Mouse (Mus musculus) adrenal gland, postnatal 25 days (tissue): Measurements from ENCODE around the gene Gngt2. TPM values are rescaled to one million over a fixed set of nuclear protein-coding genes. Genes with fewer than 3 reads are reported as not detected.
"Not testable (repeated sequence)": the region's sequence is repeated elsewhere in the genome, so short reads cannot be mapped to it uniquely, and the experiment has no call there.

Source experiments
- DNase-seq: peaks from one replicate; pipeline ENCODE4 v3.0.0; 2021; ENCODE audit warnings: mixed read lengths
- total RNA-seq: library from RNA; stranded (reverse); gene quantifications from 2 replicates; pipeline ENCODE4 v1.2.3, GENCODE M21; 2021

The Gngt2 gene
- total RNA-seq, 1 experiment from 2014 or later = 20.1 TPM

DNA sequence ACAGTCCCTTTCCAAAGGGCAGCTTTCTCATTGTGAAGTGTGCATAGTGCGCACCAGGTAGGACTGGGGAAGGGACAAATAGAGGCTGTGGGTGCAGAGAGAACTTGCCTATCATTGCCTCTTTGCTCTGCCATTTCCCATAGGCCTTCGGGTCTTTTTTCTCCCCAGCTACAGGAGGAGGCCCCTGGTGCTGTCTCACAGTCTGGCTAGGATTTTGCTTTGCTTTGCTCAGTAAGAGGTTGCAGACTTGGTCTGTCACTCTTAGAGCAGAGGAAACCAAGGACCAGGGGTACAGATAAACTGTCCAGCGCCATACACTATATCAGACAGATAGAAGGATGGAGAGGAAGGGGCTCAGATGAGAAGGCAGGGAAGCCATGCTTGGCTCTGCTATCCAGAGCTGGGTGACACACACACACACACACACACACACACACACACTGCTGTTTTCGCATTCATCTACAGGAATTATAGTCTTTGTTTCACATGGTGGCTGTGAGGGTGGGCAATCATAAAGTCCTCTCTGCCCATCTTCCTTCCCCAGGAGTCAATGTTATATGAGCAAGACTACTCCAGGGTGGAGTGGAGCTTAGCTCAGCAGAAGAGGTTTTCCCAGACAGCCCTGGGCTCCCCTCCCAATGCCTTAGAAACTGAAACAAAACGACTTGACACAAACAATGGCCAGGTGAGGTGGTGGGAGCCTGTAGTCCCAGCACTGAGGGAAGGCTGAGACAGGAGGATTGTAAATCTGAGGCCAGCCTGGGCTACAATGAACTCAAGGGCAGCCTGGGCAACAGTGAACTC lies 3.9 kb downstream of the Gngt2 start:
- no peak for DNase-seq

DNA sequence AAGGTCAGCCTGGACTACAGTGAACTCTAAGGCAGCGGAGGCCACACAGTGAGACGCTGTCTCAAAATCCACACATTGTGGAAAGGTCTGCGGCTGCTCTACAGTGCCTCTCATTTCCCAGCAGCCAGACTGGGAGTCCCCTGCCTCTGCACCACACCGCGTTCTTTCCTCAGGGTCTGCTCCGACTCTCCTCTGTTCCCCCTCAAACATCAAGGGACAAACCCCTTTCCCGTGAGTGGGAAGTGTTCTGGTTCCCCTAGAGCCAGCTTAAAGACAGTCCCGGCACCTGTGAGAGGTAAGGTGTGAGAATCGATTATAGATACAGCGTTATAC lies 4.4 kb downstream of the Gngt2 start:
- DNase-seq = no peak

DNA sequence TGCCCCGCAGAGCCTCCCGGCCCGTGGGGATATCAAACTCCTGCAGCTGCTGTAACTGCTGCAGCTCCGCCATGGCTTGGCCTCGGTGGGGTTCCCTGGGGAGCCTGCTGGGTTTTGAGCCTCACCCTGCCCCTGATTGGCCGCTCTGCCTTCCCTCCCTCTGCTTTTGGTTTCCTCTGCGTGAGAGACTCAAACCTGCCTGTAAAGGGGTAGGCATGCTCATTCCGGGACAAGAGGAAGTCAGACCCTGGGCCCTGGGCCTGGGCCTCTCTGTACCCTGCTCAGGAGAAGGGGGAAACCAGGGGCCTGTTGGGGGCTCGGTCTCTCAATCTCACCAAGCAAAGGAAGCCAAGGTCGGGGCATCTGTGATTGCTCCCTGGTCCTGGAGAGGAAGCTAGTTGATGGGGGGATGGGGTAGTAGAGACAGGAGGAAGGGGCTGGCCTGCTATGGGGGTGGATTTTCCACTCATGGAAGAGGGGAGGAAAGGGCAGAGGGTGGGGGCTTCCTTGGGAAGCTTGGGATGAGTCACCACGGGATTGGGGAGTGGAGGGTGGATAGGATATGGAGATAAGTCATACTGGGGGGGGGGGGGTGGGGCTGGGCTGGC lies 5.2 kb downstream of the Gngt2 start, which contains the start of gene Abi3:
TSS of gene Abi3 (minus strand) at position 403 of the 608 bp plus-strand sequence.
- DNase-seq = peak; percentile 38

DNA sequence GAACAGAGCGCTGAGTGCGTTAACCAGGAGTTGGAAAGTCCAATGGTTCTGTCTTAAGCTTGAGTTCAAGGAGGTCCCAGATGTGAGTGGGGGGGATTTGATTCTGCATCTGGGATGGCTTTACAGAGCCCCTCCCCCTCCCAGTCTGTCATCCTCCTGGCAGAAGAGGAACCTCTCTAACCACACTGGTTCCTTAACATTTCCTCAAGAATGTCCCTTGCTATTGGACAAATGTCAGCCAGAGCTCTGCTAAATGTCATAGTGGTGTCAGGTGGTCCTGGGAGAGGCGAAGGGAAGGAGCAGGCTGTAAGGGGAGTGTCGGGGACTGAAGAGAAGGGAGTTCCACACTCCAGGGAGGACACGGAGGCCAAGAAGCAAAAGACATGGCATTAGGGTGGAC lies 5.9 kb downstream of the Gngt2 start:
- no peak for DNase-seq

DNA sequence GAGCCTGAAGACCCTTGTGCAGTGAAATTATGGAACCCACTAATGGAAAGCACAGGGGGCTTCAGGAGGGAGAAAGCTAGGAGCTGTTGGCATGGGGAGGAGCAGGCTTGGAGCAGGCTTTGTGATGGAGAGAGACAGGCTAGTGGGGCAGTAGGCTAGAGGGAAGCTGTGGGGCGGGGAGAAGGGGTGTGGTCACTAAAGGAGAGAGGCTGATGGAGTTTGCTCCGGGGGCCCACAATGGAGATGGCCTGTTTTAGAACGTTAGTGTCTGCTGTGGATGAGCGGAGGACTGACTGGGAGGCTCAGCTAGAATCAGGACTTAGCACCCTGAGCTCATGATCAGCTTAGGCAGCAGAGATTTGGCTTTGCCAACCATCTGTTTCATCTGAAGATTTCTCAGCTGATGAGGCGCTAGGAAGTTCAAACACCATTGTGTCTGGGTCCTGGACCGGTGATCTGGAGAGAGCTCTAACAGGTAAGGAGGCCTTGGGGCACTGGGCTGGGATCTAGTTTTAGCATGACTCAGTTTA lies 6.5 kb downstream of the Gngt2 start:
- DNase-seq = no peak

DNA sequence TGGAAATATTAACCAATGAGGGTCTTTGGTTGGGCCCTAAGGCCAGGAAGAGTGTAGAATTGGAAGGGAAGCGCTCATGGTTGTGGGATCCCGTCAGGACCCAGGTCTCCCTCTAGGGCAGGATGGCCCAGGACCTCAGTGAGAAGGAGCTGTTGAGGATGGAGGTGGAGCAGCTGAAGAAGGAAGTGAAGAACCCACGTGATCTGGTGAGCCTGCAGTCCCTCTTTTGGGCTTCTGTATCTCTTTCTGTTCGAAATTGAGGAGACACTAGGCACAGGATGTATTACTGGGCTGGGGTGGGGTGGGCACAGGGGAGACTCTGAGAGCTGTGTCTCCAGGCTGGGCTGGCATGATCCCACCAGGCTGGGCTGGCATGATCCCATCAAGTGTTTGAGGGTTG lies 7.9 kb downstream of the Gngt2 start:
- DNase-seq = no peak

DNA sequence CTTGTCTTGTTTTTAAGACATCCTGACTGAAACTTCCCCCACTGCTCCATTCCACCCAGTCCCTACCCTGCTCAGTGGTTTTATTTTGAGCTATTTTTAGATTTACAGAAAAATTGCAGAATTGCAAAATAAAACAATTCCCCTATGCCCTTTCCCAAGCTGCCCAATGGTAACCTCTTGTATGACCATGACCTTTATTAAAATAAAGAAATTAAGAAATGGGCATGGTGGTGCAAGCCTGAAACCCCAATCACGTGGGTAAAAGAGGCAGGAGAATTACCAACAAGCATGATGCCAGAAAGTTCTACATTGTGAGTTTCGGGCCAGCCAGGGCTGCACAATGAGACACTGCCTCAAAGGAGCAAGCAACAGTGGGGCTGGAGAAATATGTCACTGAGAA lies 13.9 kb downstream of the Gngt2 start:
- no peak for DNase-seq

DNA sequence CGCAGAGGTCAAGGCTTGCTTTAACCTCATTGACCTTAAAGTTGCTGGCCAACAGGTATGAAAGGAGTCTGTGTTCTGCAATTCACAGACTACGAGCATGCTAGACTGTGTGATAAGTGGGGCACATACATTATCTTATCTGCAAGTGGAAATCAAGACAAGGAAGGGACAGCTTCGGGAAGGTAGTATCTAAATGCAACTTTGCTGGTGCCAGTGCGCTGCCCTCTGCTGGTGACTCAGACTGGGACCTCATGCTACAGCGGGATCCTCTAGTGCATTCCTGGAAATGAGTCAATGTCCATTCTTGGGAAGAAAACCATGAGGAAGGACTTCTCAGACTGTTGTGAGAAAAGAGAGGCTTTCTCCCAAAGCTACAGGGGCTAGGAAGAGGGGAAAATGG lies 16.7 kb downstream of the Gngt2 start:
- peak; percentile 73 for DNase-seq

DNA sequence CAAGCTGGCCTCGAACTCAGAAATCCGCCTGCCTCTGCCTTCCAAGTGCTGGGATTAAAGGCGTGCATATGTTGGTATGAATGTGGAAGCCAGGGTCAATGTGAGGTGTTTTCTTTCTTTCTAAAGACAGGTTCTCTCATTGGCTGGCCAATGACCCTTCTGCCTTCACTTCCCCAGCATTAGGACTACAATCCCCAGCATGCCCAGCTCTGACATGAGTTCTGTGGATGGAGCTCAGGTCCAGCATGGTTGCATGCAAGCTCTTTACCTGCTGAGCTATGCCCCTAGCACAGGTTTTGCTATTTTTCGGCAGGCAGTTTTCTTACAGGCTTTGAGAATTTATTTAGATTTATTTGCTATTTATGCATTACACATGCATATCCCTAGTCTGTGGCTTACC lies 20.3 kb downstream of the Gngt2 start:
- no peak for DNase-seq

DNA sequence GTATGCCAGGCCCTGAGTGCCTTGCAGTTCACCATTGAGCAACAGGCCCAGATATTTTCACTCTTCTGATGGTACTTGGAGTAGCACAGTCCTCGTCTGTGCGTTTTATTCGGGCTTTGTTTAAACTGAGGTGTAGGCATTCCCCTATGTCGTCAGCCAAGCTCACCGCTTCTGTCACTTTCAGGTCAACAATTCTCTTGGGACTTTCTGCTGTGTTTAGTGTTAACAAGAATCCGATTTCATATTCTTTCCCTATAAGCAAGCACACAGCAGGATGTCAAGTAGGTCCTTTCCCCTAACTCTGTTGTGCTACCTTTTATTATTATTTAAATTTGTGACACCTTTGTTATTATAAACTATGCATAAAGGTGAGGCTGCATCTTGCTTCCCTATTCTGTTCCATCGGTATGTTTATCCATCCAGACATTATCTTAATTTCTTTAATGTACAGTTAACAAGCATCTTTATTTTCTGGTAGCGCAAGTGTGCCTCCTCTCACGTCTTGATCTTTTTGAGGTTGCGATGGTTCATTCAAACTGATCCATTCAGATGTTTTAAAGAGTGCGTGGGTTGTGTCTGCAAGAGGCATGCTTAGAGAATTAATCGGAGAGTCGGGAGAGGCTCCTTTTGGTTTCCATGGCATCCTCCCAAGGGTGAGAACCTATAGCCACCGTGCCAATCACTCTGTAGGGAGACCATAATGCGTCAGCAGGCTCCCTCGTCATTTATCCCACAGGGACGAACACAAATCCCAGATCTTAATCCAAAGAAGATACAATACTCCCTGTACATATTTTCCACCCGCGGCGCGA lies 20.9 kb downstream of the Gngt2 start:
- no peak for DNase-seq

DNA sequence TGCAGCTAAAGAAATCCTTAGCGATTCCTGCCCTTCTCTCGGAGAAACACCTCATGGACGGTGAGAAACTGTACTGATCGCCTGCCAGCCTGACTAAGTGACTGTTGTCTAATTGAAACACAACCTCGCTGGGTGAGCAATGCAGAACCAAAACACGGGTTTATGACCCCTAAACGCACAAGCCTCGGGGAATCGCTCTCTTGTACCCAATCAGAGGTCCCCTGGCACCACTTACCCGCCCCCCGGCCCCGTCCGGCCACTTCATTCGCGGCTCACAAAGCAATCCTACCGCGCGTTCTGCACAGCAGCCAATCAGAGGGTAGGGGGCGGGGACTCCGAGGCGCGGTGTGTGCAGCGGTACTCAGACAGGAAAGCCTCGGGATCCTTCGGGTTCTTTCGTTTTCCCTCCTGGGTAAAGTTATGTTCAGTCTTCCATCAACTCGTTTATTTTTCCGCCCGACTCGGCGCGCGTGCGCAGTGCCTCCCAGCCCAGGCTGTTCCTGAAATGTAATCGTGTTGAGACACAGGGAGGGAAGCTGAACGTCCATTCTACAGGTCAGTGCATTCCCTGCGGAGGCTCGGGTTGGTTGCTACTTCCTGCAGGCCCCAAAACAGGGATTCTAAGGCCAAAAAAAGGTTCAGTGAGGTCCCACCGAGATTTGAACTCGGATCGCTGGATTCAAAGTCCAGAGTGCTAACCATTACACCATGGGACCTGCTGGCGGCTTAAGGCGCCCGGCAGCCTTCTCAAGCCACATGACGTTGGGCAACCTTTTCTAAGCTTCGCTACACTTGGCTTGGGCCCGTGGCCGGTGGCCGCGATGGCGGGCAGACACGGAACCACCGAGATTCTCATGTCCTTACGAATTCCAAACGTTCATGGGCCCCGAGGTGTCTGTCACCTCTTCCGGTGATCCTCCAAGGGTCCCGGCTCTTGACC lies 21.8 kb downstream of the Gngt2 start:
- peak; percentile 96 for DNase-seq

DNA sequence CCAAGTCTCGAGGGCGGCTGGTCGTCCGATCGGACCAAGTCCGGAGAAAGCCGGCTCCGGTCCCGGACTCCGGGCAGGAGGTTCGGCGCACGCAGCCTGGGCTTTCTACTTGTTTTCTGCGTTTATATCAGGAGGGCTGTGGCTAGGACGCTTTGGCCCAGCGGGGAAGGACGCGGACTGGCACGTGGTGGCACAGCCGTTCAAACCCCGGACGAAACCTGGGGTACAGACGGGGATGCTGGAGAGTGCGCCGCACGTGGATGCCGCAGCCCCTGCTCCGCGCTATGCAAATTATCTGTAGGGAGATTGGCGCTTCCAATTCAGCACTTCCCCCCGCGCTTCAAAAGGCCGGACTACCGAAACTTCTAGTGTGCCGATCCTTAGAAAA lies 22.4 kb downstream of the Gngt2 start:
- peak; percentile 72 for DNase-seq

DNA sequence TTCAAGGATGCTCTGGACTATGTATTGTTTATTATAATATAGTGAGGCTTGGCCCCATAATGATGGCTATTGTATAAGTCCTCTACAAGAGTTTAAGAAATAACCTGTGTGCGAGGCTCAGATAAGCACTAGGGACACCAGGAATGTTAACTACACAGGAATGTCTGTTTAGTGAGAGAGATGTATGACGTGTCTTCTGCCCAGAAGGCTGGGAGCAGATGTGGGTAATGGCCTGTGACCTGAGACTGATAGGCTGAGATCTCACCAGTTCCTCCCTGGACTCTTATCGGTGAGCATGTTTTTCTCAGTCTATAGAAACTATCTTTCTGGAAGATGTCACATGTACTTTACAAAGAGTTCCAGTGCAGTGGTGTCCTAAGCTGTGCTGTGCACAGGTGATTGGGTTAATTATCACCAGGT lies 23.1 kb downstream of the Gngt2 start:
- no peak for DNase-seq

DNA sequence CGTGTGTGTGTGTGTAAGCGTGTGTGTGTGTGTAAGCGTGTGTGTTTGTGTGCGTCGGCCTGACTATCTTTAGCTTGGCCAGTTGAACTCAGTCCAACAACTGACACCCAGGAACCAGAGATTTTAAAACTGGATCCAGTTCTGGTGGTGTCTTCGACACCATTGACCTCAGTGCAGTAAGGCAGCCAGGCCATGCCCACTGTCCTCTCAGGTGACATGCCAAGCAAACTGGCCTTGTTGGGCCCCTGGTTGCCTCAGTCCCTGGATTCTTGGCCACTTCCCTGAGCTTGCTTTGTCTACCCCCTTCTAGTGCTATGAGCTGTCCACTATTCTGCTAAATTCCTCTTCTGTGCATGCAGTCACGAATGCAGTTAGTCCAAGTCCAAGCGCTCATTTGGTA lies 24.4 kb downstream of the Gngt2 start:
- no peak for DNase-seq

DNA sequence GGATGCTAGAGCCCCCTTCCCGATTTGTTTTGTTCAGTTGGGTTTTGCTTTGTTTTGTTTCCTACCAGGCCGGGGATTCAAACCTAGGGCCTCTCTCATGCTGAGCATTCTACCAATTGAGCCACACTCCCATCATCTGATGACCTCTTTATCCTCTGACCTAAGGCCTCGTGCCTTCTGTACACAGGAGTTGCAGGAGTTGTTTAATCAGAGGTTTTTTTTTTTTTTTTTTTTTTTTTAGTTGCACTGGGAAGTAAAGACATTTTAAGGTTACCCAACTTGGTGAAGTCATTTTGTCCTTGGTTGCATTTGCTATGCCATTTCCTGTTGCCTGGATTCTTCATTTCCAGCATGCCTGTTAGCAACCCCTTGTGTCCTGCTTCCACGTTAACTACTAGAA lies 32.4 kb downstream of the Gngt2 start:
- no peak for DNase-seq

DNA sequence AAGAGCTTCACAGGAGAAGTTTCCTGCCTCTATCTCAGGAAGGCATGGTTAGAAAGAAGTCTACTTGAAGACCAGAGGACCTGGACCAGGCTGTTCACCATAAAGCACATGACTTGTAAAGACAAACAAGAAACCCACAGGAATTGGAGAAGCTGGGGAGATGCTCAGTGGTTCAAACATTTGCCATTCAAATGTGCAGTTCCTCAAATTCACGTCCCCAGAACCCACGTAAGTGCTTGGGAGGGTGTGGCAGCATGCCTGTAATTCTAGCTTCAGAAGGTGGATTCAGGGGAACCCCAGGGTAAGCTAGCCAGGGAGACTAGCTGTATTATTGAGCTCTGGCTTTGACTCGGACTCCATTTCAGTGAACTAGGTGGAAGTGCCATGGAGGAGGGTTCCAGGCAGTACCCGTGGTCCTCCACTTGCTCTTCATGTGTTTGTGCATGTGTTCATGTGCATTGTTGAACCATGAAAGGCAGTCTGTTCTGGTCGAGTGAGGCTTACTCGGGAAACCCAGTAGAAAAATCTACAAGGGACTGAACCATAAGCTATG lies 33.0 kb downstream of the Gngt2 start:
- DNase-seq = no peak

DNA sequence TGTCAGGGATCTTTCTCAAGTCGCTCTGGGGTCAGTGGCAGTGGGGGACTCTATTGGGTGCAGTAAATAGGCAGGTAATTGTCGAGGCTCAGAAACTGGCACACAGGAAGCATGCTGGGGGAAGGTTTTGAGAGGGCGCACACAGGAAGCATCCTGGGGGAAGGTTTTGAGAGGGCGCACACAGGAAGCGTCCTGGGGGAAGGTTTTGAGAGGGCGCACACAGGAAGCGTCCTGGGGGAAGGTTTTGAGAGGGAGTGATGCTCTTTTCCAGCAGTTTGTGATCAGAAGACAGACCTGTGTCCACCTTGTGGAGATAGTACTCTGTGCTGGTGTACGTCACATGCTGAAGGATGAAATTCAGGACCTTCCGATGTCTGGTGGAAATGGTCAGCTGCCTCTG lies 38.8 kb downstream of the Gngt2 start:
- peak; percentile 2 for DNase-seq

DNA sequence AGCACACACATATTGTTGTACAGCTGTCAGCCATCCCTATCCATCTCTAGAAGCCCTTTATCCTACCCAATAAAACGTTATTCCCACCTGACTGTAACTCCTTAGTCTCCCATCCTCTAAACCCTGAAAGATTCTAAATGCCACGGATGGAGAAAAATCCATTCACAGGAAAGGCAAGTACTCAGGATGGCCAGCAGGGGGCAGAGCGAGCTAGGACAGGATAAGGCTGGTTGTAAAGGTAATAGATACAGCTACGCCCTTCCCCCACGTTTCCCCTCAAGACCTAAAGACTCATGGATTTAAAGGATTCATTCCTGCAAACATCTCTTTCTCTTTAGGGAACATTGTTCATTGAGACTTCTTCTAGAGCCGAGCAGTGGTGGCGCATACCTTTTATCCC lies 39.3 kb downstream of the Gngt2 start:
- peak; percentile 72 for DNase-seq

DNA sequence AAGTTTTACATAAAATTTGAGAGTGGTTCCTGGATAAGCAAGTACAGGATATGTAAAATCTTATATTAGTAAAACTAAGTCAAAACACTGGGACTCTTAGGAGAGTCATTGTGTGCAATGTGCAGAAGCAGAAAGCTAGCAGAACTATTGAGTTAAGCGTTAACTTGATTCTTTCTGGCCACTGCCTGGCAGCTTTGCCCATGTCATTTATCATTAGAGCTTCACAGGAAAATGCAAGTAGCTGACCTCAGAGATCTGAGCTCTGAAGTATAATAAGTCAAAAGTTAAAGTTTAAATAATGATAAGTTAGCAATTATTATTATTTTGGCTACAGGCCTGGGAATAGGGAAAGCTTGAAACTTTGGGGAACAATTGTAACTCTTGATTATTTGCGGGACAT lies 42.8 kb downstream of the Gngt2 start:
- not testable (repeated sequence) for DNase-seq

DNA sequence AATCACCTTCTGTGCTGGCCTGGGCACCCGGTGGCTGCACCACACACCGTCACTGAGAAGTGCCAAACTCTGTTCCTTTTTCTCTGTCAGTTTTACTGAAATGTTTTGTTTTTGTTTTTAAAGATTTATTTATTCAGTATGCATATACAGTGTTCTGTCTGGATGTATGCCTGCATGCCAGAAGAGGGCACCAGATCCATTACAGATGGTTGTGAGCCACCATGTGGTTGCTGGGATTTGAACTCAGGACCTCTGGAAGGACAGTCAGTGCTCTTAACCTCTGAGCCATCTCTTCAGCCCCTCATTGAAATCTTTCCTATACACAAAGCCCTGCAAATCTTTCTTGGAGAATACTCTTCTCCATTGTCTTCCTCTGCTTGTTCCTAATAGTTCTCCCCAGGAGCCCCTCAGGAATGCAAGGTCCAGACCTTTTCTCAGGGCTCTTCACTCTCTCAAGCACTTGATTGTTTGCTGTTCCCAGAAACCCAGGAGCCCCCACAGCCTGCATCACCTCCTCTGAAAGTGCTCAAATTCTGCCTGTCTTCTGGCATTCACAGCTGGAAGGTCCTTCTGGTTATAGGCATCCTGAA lies 53.5 kb downstream of the Gngt2 start:
- no peak for DNase-seq
